Mouse (Mus musculus) megakaryocyte progenitor cell, adult 5-6 weeks (primary cell): ENCODE data around the gene Aldh1a2. TPM values are rescaled to one million over a fixed set of nuclear protein-coding genes. Genes with fewer than 3 reads are reported as not detected.

Experiments
- total RNA-seq, 2 experiments: library from RNA; stranded (forward) in 1 of 2; stranded (reverse) in 1 of 2; fragments of 157-497, 149-512 nt in 1 of 2; fragments of 200-1000 nt in 1 of 2; gene quantifications; 2 replicates each; pipeline versions ENCODE4 v1.2.3 to v1.2.4; 2015 to 2017

Aldh1a2 gene
- total RNA-seq, 2 experiments from 2014 or later = 0.10 TPM; not detected in 1

Other genes starting within 250 kb of the Aldh1a2 start
- gene Aqp9, start 47.1 kb upstream of the Aldh1a2 start, total RNA-seq (2015) = 3.2 and 6.5 TPM in 2 replicates
- gene Aqp9, start 47.1 kb upstream of the Aldh1a2 start, total RNA-seq (2017) = 4.9 and 8.6 TPM in 2 replicates